Mouse (Mus musculus) liver, adult 2 months (tissue): Measurements from ENCODE around the gene Prkra.

Experiments
- CTCF ChIP-seq: fragments of 200-500 bp; IDR thresholded peaks from 2 replicates; pipeline ENCODE4 v1.5.1; 2011; ENCODE audit warnings: low read depth, low read length, control low read depth
- POLR2A ChIP-seq: fragments of 200-500 bp; IDR thresholded peaks from 2 replicates; pipeline ENCODE4 v1.6.1; 2011; ENCODE audit warnings: low read length, control low read depth; ENCODE audit not compliant: insufficient read depth; ENCODE audit errors: extremely low read depth

DNA sequence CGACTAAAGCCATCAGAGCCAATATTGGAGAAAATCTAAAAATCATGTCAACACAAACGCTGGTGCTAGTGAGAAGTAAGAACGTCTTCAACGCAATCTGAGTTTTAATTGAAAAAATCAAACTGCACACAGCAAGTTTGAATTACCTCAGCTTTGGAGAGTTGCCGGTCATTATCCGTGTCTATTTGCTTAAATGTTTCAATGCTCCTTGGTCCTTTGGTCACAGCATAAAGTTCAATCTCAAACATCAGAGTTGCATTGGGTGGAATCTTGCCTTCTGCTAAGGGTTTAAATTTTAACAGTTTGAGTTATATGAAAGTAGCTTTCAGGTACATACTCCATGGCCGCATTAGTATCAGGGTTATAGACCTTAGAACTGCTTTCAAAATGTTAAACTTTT lies 17.7 kb upstream of the Prkra start:
- no peak for TF ChIP-seq CTCF
- no peak for TF ChIP-seq POLR2A
